Mouse (Mus musculus) myocyte (in vitro differentiated cells): ENCODE data around the gene Egln1. TPM values are rescaled to one million over a fixed set of nuclear protein-coding genes. Genes with fewer than 3 reads are reported as not detected.
A peak's percentile ranks its signal among the peaks of the same experiment; 100 is the strongest.

Source experiments
- H3K27me3 ChIP-seq: one replicate; pipeline ENCODE4 v1.6.1; 2011; ENCODE audit not compliant: control insufficient read depth, insufficient read depth, insufficient read length
- H3K36me3 ChIP-seq: one replicate; pipeline ENCODE4 v1.6.1; 2011; ENCODE audit not compliant: control insufficient read depth, insufficient read depth
- H3K4me2 ChIP-seq: one replicate; pipeline ENCODE4 v1.6.1; 2011; ENCODE audit warnings: low read depth, control low read depth
- H3K4me3 ChIP-seq: one replicate; pipeline ENCODE4 v1.5.1; 2011; ENCODE audit warnings: mild to moderate bottlenecking, control low read depth, moderate library complexity
- H3K79me2 ChIP-seq: one replicate; pipeline ENCODE4 v1.6.1; 2011; ENCODE audit not compliant: control insufficient read depth, insufficient read depth
- H3ac ChIP-seq: one replicate; pipeline ENCODE4 v1.6.1; 2011; ENCODE audit not compliant: control insufficient read depth, insufficient read length
- CEBPB ChIP-seq: IDR thresholded peaks from 2 replicates; pipeline ENCODE4 v1.6.1; 2011; ENCODE audit warnings: mild to moderate bottlenecking, moderate library complexity; ENCODE audit not compliant: poor library complexity, insufficient read depth, severe bottlenecking
- E2F4 ChIP-seq: IDR thresholded peaks from one replicate; pipeline ENCODE4 v1.6.1; 2011; ENCODE audit warnings: mild to moderate bottlenecking, control low read depth, moderate library complexity; ENCODE audit not compliant: insufficient read depth
- MAX ChIP-seq: IDR thresholded peaks from one replicate; pipeline ENCODE4 v1.6.1; 2011; ENCODE audit warnings: low read depth, mild to moderate bottlenecking, control low read depth
- MYOD1 ChIP-seq, 3 experiments: IDR thresholded peaks; one replicate each; pipeline ENCODE4 v1.6.1; 2011; ENCODE audit warnings: control low read depth in 2 of 3, low read depth in 2 of 3, mild to moderate bottlenecking in 2 of 3, moderate library complexity in 1 of 3; ENCODE audit not compliant: insufficient read length in 2 of 3, control insufficient read depth in 1 of 3
- MYOG ChIP-seq, 3 experiments: IDR thresholded peaks; one replicate each; pipeline ENCODE4 v1.6.1; 2011; ENCODE audit warnings: control low read depth in 2 of 3, low read depth in 2 of 3, mild to moderate bottlenecking in 2 of 3; ENCODE audit not compliant: insufficient read length in 2 of 3, control insufficient read depth in 1 of 3, insufficient read depth in 1 of 3
- POLR2A ChIP-seq: IDR thresholded peaks from one replicate; pipeline ENCODE4 v1.6.1; 2011; ENCODE audit warnings: low read depth, mild to moderate bottlenecking, control low read depth, moderate library complexity; ENCODE audit not compliant: insufficient read length
- POLR2AphosphoS2 ChIP-seq: IDR thresholded peaks from one replicate; pipeline ENCODE4 v1.6.1; 2011; ENCODE audit warnings: low read depth, control low read depth; ENCODE audit not compliant: insufficient read length
- REST ChIP-seq: IDR thresholded peaks from one replicate; pipeline ENCODE4 v1.6.1; 2011; ENCODE audit warnings: mild to moderate bottlenecking, control low read depth, moderate library complexity; ENCODE audit not compliant: insufficient read depth, insufficient read length
- SRF ChIP-seq: IDR thresholded peaks from one replicate; pipeline ENCODE4 v1.6.1; 2011; ENCODE audit warnings: low read depth; ENCODE audit not compliant: control insufficient read depth, insufficient read length
- TCF12 ChIP-seq: IDR thresholded peaks from one replicate; pipeline ENCODE4 v1.6.1; 2011; ENCODE audit warnings: mild to moderate bottlenecking, control low read depth; ENCODE audit not compliant: poor library complexity, insufficient read depth, severe bottlenecking
- TCF3 ChIP-seq: IDR thresholded peaks from one replicate; pipeline ENCODE4 v1.6.1; 2011; ENCODE audit warnings: low read depth, control low read depth; ENCODE audit not compliant: insufficient read length
- USF1 ChIP-seq: IDR thresholded peaks from one replicate; pipeline ENCODE4 v1.6.1; 2011; ENCODE audit warnings: low read depth, mild to moderate bottlenecking, control low read depth, moderate library complexity
- polyA plus RNA-seq: library from polyadenylated mRNA; unstranded; fragments of >200 nt; fragmentation: generic; extraction: Trizol; gene quantifications from one replicate; pipeline ENCODE4 v1.2.1, GENCODE M21; 2012; ENCODE audit warnings: missing spikeins

Gene Egln1
- polyA plus RNA-seq, 1 experiment, result 35.8 TPM

DNA sequence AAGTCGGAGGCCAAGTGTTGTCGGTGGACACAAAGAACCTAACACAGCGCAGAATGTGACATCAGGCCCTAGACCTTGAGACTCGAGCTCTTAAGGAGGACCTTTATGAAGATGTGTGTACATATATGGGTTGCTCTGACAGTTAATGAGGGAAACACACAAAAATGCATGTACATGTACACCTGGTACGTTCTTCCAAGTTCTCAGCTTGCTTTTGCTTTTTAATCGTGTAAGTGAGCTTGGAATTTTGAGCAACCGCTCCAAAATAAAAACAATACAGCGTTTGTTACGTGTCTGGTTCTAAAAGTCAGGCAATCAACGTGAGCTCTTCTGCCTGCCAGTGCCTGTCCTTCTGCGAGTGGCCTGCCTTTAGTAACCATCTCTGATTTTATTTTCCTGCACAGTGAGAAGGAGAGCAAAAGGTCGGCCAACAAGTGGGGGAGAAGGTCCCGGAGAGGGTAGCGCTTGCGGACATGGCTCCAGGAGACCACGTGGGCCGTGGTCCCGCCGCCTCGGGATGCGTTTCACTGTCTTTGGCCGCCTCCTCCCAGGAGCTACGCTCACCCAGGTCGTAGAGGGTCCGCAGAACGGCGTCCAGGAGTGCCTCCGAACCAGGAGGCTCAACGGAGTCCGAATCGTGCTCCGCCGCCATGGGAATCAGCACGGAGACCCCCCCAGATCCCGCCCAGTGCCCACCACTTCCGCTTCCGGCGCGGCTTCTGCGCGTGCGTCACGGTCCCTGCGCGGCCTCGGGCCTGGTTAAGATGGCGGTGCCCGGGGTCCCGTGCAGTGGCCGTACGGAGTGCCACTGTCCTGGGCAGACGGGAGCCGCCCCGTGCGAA, 86.6 kb downstream of the Egln1 start, which contains the start of the genes Gnpat and 2810004N23Rik:
Gnpat (plus strand) TSS at position 713 of the 842 bp plus-strand sequence.
2810004N23Rik (minus strand) TSS at position 800 of the 842 bp plus-strand sequence.
- Histone ChIP-seq H3K4me3 (peak within 1 kb of the TSS; percentile 100), H3K27me3 (no peaks in the 10 kb centered on the region), H3K36me3 (peaks cover 13% of the 10 kb centered on the region), H3ac (peak within 1 kb of the TSS; percentile 76), H3K4me2 (peak within 1 kb of the TSS; percentile 96), H3K79me2 (peaks cover 60% of the 10 kb centered on the region)
- peak; percentile 91 for TF ChIP-seq POLR2AphosphoS2
- peak; percentile 92 for TF ChIP-seq POLR2A
- peak; percentile 63 for TF ChIP-seq USF1
- no peak for TF ChIP-seq MAX

DNA sequence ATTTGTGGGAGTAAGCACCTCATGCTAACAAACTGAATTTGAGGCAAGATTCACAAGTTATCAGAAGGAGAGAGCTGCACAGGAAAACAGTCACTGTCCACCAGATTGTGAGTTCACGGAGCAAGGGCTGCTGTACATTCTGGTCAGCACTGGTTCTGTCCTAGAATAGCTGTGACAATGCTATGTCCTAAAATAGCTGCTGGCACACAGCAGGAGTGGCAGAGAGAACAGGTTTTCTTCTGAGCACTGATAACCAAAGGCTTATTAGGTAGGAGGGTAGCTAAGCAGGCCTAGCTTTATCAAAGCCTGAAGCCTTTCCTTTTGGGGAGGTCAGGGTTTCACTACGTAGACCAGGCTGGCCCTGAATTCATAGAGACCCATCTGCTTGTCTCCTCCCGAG, 88.9 kb downstream of the Egln1 start:
- TF ChIP-seq MYOG (IDR thresholded peaks at IDR 0.05; ENCODE audit: control insufficient read depth in 1 of 3, insufficient read depth in 1 of 3, insufficient read length in 2 of 3, low read depth in 2 of 3) (no peak), MYOD1 (IDR thresholded peaks at IDR 0.05; ENCODE audit: control insufficient read depth in 1 of 3, insufficient read length in 2 of 3, low read depth in 2 of 3) (no peak), USF1 (no peak), TCF12 (no peak), REST (no peak), CEBPB (no peak), POLR2AphosphoS2 (no peak)
- H3ac ChIP-seq, result no peak overlapping the region
- H3K4me3 ChIP-seq, result no peak overlapping the region
- peak overlapping the region; percentile 35 for H3K4me2 ChIP-seq
- peaks cover 28% of the 10 kb centered on the region for H3K36me3 ChIP-seq
- H3K79me2 ChIP-seq, result peaks cover 37% of the 10 kb centered on the region
- no peaks in the 10 kb centered on the region for H3K27me3 ChIP-seq

DNA sequence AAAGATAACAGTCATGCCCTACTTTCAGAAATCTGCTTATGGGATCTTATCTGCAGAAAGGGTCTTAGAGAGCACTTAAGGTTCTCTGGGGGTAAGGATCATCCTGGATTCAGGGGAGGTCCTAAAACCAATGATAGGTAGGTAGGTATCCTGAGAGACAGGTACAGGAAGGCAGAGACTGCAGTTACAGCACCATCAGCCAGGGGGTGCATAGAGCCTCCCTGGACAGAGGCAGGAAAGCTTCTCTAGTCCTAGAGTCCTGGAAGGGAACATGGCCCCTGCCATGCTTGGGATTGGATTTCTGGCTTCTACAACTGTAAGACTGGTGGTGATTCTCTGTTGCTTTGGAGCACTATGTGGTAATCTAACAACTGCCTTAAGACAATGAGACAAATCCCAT, 89.7 kb downstream of the Egln1 start:
- Histone ChIP-seq H3K79me2 (peaks cover 30% of the 10 kb centered on the region), H3K4me2 (no peak overlapping the region), H3K36me3 (peaks cover 28% of the 10 kb centered on the region), H3ac (no peak overlapping the region), H3K4me3 (no peak overlapping the region), H3K27me3 (no peaks in the 10 kb centered on the region)
- TF ChIP-seq TCF12 (no peak), MYOD1 (IDR thresholded peaks at IDR 0.05; ENCODE audit: control insufficient read depth in 1 of 3, insufficient read length in 2 of 3, low read depth in 2 of 3) (no peak), E2F4 (no peak), POLR2AphosphoS2 (no peak), CEBPB (no peak), REST (no peak), TCF3 (no peak), MAX (no peak), POLR2A (no peak), USF1 (no peak), SRF (no peak)

Other genes starting within 250 kb of the Egln1 start
- gene Ttc13, start 227.3 kb downstream of the Egln1 start, polyA plus RNA-seq, result 25.6 TPM
- 10.0 TPM for gene Arv1, start 227.2 kb downstream of the Egln1 start, polyA plus RNA-seq
- gene Fam89a, start 197.5 kb downstream of the Egln1 start, polyA plus RNA-seq, result 0.36 TPM
- 0.01 TPM for gene Trim67, start 156.2 kb downstream of the Egln1 start, polyA plus RNA-seq
- 95.4 TPM for gene Gnpat, start 86.3 kb downstream of the Egln1 start, polyA plus RNA-seq
- 27.1 TPM for gene 2810004N23Rik, start 86.2 kb downstream of the Egln1 start, polyA plus RNA-seq
- 8.8 TPM for gene Exoc8, start 51.6 kb downstream of the Egln1 start, polyA plus RNA-seq
- 13.3 TPM for gene Sprtn, start 51.4 kb downstream of the Egln1 start, polyA plus RNA-seq
- gene Tsnax, start 63.7 kb upstream of the Egln1 start, polyA plus RNA-seq, result 59.9 TPM
- 0.06 TPM for gene Disc1, start 104.9 kb upstream of the Egln1 start, polyA plus RNA-seq